Mouse (Mus musculus) layer of hippocampus, postnatal 14 days (tissue): Measurements from ENCODE around the gene Washc4. TPM values are rescaled to one million over a fixed set of nuclear protein-coding genes. Genes with fewer than 3 reads are reported as not detected.
"Not testable (repeated sequence)": the region's sequence is repeated elsewhere in the genome, so short reads cannot be mapped to it uniquely, and the experiment has no call there.

Source experiments
- DNase-seq, 2 experiments: peaks; one replicate each; pipeline ENCODE4 v3.0.0; 2021 to 2022; ENCODE audit warnings: low spot score in 2 of 2, mixed read lengths in 1 of 2
- long read RNA-seq, 2 experiments: library from polyadenylated mRNA; stranded (forward); transcript quantifications; one replicate each; pipeline ENCODE4 v2.0.0; 2021
- total RNA-seq, 2 experiments: library from RNA; stranded (reverse); gene quantifications; 2 replicates each; pipeline ENCODE4 v1.2.3; 2021

Gene Washc4
- 10 to 100 TPM; 23.1 to 24.9 TPM for total RNA-seq
- long read RNA-seq, experiment 1, full-length matches to known transcripts = 2 of 10 reads
- long read RNA-seq, experiment 1, partial matches to known transcripts = 0 of 10 reads
- long read RNA-seq, experiment 1, other reads (novel, unspliced or antisense) = 8 of 10 reads
- long read RNA-seq, experiment 2, full-length matches to known transcripts = 3 of 10 reads
- long read RNA-seq, experiment 2, partial matches to known transcripts = 3 of 10 reads
- long read RNA-seq, experiment 2, other reads (novel, unspliced or antisense) = 4 of 10 reads

DNA sequence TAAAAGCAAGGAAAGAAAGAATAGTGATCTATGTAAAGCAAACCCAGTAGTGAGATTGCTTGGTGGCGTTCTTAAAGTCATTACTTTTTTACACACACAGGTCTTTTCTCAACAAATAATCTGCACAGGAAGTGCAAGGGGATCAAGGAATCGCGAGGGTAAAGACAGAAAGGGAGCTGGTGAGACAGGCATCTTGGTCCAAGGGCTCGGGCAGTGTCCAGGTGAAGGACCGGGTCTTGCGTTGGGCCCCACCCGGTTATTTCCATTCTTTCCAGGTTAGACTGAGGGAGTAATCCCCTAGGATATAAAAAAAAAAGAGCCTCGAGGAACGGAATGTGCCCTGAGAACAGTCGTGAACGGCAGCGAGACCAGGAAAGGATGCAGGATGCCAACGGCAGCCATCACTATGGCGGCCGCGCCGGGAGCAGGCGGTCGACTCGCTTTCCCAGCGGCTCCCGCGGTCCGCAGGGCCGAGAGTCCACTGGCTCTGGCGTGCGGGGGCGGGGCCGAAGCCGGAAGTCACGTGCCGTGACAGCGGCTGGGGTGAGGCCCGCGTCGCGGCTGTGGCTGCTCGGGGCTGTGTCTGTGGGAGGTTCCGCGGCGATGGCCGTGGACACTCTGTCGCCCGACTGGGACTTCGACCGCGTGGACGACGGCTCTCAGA, at the start of gene Washc4:
Gene Washc4, plus strand, starts transcription at position 314 of the 664 bp plus-strand sequence.
- DNase-seq = peak; percentile 92 to 95

DNA sequence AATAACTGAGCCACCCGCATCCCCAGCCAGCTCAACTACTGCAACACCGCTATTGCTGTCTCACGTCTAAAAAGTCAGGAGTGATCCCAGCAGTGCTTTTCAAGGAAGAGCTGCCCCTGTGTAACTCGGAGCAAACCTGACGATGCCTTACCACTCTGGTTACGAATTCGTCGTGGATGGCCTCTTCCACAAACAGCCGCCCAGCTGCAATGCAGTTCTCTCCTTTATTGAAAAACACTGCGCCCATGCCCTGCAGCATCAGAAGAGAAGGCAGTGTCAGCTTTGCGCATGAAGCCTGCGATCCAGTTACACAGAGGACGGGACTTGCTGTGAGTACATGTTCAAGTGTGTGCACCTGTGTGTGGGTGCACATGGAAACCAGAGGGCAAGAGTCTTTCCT, 46.2 kb upstream of the Washc4 start:
- DNase-seq = no peak

DNA sequence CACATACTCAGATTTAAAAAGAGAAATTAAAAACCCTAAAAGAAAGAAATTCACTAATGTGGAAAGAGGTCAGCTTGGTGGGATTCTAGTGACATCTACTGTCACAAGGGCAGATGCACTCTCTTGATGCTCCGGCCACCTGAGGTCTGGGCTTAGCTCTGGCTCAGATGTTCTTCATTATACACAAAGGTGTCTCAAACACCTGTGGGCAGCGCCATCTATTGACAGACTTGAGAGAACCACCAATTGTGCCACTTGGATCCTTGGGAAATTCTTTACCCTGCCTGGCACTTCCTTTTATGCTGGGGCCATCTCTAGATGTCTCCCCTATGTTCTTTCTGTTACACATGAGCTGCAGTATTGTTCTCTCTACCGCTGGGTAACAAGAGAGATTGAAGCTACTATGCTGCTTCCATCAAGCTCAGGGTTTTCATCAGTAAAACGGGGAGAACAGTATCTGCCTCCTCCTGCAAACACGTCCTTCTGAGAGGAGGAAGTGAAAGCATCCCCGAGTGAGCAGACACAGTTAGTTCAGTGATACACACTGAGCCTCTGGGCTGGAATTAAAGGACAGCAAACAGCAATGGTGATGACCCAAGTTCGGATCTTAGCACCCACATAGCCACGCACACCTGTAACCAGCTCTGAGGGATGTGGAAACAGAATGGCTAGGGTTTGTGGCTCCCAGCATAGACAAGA, 34.4 kb upstream of the Washc4 start:
- DNase-seq = no peak

DNA sequence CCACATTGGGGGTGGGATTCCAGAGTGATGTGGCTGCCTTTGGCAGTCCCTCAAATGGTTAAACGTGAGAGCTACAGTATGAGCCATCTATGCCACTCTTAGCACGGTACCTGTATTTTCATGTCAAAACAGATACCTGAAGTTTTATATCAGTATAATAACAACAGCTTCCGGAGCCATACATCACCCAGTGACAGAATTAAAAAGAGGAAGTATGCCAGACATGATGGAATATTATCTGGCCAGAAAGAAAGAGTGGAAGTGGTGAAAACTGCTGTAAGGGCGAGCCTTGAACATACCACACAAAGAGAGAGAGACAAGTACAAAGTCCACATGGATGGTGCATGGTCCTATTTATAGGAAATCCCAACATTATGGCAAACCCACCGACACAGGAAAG, 32.2 kb upstream of the Washc4 start:
- no peak for DNase-seq

DNA sequence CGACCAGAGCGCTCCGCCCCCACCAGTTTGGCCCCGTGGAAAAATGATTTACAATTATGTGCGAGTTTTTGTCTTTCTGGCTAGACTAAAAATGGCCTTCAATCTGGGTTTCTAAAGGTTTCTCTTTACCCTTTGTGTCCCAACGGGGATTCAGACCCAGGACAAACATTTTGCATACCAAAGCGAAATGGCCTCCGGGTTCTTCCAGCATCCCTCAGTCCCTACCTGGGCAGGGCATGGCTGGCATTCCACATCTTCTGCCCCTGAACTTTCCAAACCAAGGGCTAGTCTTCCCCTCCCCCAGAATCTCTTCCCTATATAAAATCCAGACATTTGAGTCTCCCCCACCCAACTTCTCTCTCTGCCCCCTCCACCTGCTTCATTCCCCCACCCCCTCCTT, 29.8 kb upstream of the Washc4 start:
- no peak for DNase-seq

DNA sequence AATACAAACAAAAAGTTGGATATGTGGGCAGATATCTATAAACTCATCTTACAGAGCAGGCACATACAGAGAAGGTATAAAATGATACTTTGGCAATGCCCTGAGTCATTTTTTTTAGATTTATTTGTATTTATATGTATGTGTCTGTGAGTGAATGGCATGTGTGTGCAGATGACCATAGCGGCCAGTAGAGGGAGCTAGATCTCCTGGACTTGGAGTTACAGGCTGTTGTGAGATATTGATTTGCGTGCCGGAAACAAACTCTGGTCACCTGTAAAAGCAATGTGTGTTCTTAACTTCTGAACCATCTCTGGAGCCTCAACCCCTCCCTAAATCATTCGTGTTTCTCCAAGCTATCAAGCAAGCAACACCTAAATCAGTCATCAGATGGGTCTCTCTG, 22.6 kb upstream of the Washc4 start:
- DNase-seq = no peak

DNA sequence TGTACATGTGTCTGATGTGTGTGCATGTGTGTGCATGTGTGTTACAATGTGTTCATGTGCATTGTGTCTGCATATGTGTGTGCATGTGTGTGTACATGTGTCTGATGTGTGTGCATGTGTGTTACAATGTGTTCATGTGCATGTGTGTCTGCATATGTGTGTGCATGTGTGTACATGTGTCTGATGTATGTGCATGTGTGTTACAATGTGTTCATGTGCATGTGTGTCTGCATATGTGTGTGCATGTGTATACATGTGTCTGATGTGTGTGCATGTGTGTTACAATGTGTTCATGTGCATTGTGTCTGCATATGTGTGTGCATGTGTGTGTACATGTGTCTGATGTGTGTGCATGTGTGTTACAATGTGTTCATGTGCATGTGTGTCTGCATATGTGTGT, 19.3 kb upstream of the Washc4 start:
- not testable (repeated sequence) for DNase-seq

DNA sequence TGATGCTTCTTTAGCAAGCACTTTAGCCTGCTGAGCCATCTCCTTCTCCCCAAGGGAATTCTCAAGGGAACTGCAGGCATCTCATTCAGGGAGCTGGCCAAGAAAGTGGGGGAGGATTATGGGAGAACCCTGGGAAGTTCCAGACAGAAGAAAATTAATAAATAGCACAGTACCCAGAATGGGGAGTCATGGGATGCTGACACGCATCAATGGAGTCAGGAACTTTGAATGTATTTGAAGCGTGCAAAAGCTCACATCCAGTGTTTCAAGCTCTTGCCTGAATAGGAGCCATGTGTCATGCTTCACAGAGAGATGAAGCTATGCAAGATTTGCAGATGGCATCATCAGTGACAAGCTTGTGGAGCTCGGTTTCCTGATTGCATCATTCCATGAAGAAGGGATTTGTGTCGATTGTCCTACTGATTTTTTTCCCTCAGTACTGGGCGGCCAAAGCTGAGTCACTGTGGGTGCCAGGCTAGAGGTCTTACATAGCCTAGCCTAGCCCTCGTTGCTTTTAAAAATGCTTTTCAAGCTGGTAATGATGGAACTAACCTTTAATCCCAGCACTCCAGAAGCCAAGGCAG, 13.1 kb upstream of the Washc4 start:
- no peak for DNase-seq

DNA sequence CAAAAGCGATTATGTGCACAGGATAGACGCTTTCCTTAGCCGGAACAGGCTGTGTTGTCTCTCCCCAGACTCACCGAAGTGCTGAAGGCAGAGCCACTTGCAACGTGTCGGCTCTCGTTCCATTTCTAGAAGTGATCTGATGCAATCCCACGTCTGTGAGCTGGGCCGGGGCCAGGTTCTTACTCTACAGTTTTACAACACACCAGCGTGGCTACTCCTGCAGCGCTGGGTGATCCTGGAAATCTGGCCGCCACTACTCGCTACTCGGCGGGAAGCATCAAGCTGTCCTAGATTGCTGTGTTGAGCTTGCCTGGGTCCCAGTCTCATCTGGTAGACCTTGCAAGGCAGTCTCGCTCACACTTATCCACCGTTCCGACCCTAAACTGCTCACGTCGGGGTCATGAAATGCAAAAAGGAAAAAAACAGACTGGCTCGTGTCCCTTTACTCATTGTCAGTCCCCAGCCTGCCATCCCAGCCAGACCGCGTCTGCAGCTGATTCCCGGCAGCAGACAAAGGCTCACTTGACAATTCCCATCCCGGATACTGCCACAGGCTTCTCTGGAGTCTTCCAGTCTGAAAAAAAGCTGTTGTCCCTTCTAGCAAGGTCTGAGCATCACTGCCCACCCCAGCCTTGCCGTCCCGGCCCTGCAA, 10.2 kb upstream of the Washc4 start:
- peak; percentile 21 to 29 for DNase-seq

DNA sequence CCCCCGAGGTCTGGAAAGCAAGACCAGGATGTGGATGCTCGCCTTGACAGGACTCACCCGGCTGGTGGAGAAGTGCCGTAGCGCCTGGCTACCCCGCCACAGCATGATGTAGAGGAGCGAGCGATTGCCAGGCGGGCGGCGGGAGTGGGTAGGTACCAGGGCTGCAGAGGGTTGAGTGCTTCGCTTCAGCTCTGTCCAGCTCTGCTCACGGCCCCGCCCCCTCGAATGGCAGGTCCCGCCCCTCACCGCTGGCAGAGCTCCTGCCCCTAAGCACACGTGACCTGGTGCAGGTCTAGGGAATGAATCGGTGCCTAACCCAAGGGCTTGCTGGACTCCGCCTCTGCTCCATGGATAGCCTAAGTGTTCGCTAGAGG, 9.7 kb upstream of the Washc4 start, which contains the start of gene Aldh1l2:
Gene Aldh1l2, minus strand, starts transcription at position 231 of the 374 bp plus-strand sequence.
- DNase-seq = peak; percentile 37 to 46

DNA sequence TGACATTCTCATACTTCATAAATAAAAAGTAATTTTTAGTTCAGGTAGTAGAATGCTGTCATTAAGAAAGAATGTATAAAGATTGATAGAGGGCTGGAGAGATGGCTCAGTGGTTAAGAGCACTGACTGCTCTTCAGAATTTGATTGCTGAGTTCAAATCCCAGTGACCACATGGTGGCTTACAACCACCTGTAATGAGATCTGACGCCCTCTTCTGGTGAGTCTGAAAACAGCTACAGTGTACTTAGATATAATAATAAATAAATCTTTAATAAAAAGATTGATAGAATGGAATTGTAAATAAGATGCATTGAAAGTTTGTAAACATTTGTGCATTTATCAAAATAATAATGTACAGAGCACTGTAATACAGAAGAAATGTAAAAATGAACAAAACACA, 7.1 kb upstream of the Washc4 start:
- DNase-seq = no peak

DNA sequence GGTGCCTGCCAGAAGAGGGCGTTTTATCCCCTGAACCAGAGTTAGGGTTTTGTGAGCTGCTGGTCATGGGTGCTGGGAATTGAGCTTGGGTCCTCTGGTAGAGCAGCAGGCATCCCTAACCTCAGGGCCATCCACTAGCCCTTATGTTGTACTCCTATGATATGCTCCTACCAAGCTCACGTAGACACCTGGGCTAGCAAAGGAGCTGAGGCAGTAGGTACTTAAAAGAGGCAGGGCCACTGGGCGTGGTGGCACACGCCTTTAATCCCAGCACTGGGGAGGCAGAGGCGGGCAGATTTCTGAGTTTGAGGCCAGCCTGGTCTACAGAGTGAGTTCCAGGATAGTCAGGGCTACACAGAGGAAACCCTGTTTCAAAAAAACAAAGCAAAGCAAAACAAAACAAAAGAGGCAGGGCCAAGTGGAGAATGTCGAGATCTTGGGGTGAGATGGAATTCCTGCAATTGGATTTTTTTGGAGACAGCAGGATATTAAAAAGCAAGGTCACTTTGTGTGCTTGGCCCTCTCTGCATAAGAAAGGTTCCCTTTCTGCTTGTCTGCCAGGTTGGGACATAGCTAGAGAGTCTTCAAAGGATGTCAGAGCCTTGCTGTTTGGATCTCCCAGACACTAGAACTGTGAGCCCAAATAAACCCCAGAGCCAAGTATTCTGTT, 4.1 kb upstream of the Washc4 start:
- DNase-seq = no peak

DNA sequence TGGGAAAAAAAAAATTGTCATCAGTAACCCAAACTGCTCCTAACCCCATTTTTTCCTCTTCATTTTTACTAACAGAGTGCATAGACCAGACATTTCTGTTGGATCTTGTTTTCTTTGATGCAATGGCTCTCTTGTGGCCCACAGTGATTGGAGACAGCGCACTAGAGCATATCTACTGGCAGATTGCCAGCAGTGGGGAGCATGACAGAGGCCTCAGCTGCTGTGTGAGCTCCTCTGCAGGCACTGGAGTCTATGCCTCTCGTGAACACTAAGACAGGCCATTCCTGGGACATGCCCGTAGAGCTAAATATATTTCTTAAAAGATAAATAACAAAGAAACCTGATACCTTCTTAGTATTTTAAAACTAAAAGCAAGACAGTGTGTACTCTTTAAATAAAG, 3.5 kb upstream of the Washc4 start:
- DNase-seq = no peak

DNA sequence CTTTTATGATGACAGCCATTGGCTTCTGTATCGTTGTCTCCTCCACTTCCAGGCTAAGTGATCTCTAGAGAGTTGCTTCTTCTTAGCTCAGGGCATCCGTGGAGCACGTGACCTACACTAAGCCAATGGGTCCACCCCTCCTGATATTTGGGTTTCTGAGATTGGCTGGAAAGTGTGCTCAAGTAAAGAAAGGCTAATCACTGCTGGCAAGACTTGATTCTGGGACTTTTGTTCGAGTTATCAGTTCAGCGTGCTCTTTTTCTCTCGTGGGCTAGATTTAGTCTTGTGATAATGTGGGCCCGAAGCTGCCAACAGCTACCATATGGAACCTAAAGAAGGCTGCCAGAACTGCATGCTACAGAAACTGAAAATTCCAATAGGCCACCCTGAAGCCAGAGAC, 1.3 kb upstream of the Washc4 start:
- DNase-seq = peak in 1 of 2 experiments; percentile 37

DNA sequence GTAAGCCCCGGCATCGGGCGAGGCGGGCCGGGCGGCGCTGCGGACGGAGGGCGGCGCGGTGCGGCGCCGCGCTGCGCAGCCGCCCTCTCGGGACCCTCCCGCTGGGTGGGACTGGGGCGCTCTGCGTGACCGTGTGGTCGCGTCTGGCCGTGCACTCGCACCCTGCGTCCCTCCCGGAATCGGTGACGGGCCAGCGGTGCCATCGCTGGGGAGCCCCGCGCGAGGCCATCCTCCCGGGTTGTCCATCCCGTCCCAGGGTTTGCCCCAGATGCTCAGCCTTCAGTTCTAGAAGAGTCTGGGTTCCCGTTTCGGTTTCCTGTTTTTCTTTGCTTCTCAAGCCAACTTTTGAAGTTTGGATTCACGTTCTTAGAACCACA, 539 bp downstream of the Washc4 start:
- DNase-seq = no peak

DNA sequence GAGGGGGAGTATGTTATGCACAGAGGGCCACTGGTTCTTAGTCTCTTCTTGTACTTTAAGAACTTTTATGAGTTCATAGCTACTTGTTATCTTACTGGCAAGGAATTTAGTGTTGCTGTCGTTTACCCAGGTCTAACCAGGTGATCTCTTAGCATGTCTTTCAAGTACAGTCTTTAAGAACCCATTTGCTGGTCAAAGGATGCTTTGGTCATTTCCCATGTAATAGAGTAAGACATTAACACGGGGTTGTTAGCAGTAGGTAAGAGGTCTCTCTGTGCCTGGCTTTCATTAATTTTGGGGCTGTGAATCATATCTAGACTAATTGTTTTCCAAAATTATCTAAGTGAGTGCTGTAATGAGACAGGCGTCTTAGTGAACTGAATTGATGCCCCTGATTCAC, 1.8 kb downstream of the Washc4 start:
- no peak for DNase-seq

DNA sequence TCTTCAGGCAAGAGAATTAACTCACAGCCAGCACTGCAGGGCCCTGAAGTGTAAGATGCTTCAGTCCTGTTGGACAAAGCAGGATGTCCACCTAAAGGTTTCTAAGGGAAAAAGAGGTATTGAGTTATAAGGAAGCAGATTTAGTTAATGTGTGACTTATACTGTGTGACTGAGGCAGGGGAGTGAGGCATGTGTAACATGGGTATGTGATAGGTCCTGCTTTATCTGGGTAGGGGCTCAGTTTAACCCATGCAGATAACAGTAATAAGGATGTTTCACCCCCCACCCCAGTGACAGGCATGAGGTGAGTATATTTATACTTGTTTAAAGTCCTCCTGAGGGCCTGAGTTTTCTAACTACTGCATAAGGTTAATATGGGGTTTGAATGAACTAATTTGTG, 19.5 kb downstream of the Washc4 start:
- DNase-seq = no peak

DNA sequence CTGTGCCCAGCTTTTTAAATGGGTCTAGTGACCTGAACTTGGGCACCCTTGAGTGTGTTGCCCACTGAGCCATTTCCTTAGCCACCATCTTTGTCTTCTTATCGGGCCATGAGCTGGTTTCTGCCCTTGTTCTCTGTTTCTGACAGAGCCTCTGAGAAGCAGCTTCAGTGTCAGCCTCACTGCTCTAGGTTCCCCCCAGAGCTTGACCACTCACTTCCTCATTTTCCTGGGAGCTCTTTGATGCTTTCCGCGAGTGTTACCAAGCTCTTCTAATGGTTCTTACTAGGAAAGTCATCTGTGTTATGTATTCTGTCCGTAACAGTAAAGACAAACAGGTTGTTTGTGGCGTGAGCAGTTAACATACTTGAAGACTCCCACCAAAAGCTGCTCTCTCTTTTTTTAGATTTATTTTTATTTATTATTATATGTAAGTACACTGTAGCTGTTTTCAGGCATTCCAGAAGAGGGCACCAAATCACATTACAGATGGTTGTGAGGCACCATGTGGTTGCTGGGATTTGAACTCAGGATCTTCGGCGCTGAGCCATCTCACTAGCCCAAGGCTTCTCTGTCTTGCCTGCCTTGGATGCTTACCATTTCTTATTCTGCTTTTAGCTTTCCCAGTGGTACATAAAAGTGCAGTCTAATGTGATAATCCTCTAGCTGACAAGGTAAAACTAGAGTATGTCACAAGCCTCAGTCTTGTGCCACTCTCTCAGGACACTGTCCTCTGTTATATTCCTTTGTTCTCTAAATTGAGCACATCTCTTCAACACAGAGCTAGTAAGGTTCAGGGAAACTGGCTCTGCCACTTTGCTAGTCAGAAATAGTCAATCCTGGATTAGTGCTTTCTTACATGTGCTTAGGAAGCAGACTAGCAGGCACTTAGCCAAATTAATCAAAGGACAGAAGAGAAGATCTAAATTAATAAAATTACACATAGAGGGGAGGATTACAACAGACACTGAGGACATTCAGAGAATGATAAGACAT, 22.2 kb downstream of the Washc4 start:
- no peak for DNase-seq

DNA sequence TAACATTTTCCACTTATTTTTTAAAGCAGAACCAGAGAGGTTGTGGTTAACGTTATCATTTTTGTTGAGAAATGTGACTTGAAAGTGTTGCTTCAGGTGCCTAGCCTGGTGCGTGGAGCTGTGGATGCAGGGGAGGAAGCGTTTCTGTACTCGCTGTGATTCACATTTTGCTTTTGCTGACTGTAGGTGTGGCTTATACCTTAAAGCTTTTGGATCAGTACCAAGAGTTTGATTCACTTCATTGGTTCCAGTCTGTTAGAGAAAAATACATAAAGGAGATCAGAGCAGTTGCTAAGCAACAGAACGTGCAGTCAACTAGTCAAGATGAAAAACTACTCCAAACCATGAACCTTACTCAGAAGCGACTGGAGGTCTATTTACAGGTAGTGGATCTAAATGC, 47.2 kb downstream of the Washc4 start:
- DNase-seq = no peak

DNA sequence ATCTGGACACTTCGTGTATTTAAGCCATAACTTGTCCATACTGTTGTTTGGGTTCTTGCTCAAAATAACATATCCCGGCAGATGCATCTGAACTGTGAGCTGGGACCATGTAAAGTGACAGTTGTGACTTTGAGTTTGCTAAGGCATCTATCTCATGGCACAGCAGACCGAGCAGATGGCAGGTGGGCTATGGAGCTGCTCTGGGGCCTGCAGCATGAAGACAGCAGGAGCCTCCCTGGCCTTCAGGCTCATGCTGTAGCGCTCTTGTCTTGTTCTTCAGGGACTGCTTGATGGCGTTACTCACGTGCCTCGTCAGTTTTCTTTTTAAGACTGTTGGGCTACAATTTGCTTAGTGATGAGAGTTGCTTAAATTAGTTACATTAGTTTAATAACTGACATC, 49.1 kb downstream of the Washc4 start:
- peak in 1 of 2 experiments; percentile 24 for DNase-seq
